Mouse (Mus musculus) large intestine, adult 2 months (tissue): ENCODE measurements around the gene Mypn. TPM values are rescaled to one million over a fixed set of nuclear protein-coding genes. Genes with fewer than 3 reads are reported as not detected.

Source experiments
- DNase-seq: peaks from one replicate; pipeline ENCODE4 v3.0.0-alpha.2; 2012; ENCODE audit warnings: low read depth, low spot score
- WGBS: fragments of 180-500 bp; shearing (Covaris S2); methylation state at CpG from one replicate; pipeline ENCODE4 v1.1.7; 2018; 5-methylcytosine and 5-hydroxymethylcytosine counted together
- polyA plus RNA-seq: library from polyadenylated mRNA; depleted of rRNA; stranded (reverse); fragments of >200 nt; gene quantifications from 2 replicates; pipeline ENCODE4 v1.2.3, GENCODE M21; 2012

Mypn gene
- polyA plus RNA-seq, 1 experiment = 0.16 TPM

DNA sequence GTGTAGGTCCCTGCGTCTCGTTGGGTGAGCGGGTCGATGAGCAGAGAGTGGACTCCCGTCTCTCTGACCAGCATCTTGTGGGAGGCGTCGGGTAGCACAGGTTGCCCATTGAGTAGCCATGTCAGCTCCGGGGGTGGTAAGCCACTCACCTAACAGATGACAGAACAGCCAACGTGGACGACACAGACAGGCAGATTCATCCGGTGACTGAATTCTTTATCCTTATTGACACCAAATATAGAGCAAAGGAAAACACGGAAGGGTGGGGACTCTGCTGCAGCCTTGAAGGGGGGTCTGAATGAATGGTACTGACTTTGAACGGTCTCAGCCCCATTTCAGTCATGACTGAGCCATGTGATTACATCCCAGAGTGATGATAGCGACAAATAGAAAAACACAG, 81.8 kb downstream of the Mypn start:
- no peak for DNase-seq
- WGBS = 86% methylated on average over 14 of the region's 14 CpGs

DNA sequence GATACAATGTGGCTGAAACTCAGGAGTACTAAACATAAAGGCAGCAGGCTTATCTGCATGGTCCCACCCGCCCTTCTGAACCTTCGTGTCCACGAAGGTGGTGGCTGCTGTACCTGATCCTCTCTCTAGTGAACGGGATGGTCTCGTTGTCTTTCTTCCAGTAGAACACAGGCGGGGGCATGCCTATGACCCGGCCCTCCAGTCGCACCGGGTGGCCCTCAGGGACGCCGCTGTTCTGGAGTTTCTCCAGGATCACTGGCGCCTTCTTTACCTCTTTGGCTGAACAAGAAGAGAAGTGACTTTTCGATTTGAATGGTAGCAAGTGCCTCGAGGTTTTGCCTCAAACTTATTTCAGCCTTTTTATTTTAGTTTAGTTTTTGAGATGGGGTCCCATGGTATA, 83.8 kb downstream of the Mypn start:
- WGBS = 69% methylated on average over 14 of the region's 14 CpGs
- DNase-seq = no peak

DNA sequence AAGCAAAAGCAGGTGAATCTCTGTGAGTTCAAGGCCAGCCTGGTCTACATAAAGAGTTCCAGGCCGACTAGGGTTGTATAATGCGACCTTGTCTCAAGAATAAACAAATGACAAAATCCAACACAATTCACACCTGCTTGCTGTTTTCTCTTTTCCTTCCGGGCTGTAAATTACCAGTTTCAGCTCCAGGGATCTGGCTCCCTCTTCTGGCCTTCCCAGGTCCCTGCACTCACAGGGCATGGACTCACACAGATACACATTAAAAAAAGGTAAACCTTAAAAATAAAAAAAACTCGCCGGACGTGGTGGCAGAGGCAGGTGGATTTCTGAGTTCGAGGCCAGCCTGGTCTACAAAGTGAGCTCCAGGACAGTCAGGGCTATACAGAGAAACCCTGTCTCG, 86.2 kb downstream of the Mypn start:
- DNase-seq = no peak
- WGBS = 93% methylated on average over 8 of the region's 8 CpGs

DNA sequence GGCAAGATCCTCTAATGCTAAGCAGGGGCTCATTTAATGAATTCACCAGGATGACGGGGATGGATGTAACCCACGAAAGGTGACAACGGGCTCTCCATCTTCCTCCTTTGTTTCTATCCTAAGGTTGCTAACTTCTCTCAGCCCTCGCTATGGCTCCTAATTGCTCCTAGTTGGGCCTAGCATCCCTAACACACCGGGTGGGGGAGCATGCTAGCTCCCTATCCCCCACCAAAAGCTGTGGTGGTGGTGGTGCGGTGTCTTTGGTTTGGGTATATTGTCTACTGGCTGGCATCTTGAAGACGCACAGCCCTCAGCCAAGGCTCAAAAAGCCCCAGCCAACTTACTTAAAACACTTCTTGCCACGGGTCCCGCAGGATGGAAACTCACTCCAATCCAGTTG, 87.4 kb downstream of the Mypn start:
- no peak for DNase-seq
- 93% methylated on average over 9 of the region's 9 CpGs for WGBS

DNA sequence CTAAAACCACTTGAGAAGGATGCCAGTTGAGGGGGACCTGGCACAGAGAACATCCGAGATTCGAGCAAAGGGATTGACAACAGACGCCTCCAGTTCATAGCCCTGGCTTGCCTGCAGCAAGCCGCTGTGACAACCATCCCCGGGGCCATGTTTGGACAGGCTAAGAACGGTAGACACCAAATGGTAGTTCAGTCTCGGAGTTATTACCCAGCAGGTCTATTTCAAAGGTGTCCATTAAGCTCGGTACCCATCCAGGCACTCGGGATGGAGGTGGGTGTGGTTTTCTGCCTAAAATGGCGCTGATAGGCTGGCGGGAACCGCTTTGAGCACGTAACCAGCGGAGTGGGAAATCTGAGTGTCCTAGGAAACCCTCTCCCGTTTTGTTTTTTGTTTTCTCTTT, 87.9 kb downstream of the Mypn start:
- no peak for DNase-seq
- 84% methylated on average over 15 of the region's 15 CpGs for WGBS

DNA sequence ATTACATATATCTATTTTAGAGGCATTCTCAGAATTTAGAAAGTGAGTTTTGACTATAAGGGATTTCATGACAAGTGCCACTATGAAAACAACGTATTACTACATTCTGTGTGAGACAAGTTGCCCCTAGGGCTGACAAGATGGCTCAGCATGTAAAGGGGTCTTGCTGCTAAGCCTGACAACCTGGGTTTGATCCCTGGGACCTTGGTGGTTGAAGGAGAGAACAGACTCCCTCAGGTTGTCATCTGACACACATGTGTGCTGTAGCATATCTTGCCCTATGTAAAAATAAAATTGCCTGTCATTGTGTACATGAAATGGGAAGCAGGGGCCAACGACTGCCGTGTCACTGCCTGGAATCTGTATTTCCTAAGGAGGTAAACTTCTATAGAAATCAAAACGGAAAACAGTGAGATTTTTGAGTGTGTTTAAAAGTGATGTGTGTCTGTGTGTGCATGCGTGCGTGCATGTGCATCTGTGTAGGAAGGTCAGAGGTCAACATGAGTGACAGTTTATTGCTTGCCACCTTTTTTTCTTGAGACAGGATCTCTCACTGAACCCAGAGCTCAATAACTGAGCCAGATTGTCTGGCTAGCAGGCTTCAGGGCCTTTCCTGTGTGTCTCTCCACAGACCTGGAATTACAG, 89.9 kb downstream of the Mypn start:
- WGBS = 81% methylated on average over 6 of the region's 6 CpGs
- no peak for DNase-seq

DNA sequence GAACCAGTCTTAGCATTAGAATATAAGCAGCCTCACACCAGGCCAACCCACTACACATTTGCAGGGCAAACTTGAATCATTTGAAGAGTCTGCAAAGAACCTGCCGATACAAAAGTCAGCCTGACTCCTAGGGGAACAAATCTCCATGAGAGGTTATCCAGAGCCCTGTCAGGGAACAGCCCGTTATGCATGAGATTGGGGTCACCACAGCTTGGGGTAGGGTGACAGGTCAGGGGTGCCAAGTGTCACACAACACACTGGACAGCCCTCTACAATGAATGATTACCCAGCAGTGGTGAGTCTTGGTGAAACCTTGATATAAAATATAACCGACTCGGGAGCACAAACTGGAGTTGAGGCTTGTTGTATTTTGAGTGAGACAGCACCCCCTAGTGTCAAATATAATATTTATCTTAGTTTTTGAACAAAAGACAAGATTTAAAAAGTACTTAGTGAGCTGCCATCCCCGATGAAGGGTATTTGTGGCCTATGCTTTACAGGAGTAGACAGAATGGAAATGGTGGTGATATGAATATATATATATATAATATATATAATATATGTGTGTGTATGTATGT, 90.6 kb downstream of the Mypn start:
- 40% methylated on average over 5 of the region's 5 CpGs for WGBS
- DNase-seq = no peak

DNA sequence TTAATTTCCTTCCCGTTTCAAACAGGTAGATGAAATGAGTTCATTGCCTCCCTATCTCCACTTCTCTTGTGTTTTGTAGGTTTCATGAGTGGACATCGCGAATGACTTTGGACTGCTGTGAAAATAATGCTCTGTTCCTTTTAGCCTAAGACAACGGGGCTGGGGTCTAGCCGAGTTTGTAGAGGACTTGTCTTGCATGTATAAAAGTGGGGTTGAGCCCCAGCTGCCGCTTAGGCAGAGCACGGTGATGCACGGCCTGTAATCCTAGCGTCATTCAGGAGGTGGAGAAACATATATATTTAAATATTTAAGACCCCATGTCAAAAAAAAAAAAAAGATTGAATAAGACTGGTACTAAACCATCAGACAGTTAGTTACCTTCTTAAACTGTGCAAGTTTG, 103.1 kb downstream of the Mypn start:
- WGBS = 29% methylated on average over 9 of the region's 9 CpGs
- no peak for DNase-seq

DNA sequence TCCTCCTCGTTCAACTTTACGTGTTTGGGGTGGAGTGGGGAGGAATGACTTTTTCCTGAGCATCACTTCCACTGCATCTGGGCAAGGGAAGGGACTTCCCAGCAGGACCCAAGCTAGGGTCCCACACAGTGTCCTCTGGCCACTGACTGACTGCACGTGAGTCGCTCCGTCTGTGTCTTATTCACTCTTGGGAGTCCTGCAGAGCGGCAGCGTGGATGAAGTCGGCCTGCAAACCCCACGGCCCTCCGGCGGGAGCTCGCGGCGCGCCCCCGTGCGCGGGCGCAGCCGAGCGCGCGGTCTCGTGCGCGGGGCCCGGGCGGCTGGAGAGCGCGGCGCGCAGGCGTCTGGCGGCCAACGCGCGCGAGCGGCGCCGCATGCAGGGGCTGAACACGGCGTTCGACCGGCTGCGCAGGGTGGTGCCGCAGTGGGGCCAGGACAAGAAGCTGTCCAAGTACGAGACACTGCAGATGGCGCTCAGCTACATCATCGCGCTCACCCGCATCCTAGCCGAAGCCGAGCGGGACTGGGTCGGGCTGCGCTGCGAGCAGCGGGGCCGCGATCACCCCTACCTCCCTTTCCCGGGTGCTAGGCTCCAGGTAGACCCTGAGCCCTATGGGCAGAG, 103.7 kb downstream of the Mypn start:
- no peak for DNase-seq
- 1% methylated on average over 62 of the region's 62 CpGs for WGBS

DNA sequence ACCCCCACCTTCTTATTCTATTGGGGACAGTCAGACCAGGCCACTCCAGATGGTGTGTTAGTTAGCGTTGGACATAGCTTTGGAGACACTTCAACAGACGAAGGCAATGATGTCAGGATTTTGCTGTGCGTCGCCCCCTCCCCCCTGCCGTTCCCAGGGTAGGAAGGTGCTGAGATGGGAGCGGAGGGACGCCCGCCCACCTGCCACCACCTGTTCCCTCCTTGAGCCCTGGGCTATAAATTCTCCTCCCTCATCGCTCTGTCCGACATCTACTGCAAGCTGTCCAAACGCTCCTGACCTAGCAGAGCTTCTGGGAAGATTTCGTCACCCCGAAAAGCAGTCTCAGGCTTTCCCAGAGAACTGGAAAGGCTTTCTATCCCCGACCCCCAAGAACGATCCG, 104.2 kb downstream of the Mypn start, which contains the start of gene Atoh7:
Gene Atoh7 (plus strand): TSS at position 131 of the 400 bp plus-strand sequence.
- DNase-seq = no peak
- WGBS = 13% methylated on average over 16 of the region's 16 CpGs

DNA sequence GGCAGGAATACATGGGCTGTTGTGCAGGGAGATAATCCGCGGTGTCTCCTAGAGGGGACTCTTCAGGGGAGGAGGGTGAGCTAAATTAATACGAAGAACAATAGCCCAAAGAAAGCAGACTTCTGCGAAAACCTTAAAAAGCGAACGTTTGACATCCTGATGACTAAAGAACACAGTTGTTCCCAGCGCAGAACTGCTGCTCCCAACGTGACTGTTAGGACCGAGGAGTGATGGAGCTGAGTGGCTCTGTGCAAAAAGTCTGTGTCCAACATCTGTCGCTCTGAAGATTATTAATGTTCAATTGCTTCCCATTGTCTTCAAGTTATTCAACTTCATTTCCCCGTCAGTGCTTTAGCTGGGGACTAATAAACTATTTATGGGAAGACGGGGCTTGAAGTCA, 105.6 kb downstream of the Mypn start:
- 70% methylated on average over 12 of the region's 12 CpGs for WGBS
- DNase-seq = no peak

DNA sequence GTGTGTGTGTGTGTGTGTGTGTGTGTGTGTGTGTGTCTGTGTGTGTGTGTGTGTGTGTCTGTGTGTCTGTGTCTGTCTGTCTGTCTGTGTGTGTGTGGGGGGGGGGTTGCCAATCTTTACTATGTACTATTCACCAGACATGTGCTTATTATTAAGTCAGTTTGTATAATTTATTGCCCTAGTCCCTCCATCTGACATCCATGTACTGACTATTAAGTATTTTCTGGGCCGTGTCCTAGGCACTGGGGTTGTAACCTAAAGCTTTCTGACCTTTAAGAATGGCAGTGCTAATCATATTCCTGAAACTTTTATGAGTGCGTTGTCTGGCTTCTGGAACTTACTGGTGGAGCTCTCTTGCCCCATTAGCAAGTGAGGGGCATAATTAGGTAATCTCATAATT, 107.0 kb downstream of the Mypn start:
- WGBS = 58% methylated on average over 2 of the region's 2 CpGs
- DNase-seq = no peak

DNA sequence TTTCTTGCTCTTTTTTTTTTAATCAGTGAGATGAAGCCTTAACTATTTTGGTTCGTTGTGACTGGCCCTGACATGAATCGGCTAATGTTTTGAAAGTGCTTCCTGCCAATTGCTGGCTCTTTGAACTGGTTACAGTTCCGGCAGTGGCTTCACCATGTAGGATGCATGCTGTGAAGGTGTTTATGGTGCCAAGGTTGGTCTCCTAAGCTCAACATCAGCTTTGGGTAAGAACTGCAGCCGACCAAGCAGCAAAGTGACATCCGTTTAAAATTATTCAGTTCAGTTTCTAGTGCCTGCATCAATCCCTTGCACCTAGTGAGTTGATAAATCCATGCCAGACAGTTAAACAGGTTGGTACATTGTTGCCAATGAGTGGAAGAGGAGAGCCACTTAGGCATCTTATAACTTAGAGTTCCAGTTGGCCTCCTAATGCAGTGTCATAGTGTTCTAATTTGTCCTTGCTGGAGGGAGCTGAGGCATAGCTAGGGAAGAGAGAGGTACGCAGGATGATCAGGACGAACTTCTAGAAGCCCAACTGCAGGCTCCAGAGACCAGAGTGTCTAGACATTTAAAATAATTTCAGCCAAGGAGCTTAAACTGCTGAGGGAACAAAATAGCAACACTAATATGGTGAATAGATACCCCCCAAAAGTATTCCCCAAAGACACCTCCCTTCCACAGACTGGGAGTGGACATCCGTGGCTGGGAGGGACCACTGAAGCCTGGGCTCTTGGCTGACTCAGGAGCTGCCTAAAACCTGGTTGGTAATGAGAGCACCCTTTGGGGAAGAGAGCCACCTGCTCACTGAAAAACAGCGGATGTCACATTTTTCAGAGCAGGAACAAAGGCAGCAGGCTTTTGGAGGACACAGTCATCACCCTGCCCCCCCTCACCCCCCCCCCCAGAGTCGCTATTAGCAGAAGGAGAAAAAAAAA, 110.9 kb downstream of the Mypn start:
- 73% methylated on average over 10 of the region's 10 CpGs for WGBS
- DNase-seq = no peak

DNA sequence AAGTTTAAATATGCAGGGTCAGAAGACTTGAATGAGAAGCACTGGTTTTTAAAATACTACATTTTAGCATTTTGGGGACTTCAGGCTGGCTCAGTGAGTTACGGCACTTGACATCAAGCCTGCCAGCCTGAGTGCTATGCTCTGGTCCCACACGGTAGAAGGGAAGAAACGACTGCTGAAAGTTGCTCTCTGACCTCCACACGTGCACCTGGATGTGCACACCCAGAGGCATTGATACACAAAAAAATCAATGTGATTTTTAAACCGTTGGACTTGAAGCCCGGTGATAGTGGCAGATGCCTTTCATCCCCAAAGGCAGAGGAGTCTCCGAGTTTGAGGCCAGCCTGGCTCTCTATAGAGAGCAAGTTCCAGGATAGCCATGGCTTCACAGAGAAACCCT, 111.8 kb downstream of the Mypn start:
- no peak for DNase-seq
- 59% methylated on average over 7 of the region's 7 CpGs for WGBS

DNA sequence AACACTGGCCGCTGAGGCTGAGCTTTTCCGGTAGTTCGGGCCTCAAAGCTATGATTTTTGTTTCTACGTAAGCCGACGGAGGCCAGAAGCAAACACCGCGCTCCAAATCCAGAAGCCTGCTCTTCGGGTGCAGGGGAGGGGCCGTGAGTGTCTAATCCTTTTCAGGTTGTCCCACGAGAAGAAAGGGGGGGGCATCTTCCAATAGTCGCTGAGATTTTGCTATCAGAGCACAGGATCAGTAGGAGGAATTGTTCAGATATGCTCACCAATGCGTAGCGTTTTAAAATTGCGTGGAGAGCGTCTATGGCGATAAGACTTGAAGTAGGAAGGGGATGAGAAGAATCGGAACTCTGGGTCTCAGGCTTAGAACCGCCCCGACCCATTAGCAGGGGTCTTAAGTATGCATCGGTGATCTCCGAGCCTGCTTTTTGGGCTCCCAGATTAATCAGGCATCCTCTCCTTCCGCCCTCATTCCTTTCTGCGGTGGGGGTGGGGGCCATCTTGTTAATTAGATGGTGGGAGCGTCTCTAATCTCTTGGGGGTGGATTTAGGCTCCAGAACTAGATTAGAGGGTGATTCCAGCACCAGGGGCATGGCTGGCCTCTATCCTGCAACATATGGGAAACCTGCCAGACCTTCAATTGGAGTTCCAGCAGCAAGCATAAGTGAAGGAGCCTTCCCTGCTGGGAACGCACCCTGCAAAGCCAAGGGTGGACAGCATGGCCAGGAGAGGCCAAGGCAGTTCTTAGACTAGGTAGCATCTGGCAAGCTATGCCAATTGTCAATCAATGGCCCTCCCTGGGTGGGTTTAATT, 113.8 kb downstream of the Mypn start:
- WGBS = 12% methylated on average over 26 of the region's 26 CpGs
- DNase-seq = no peak

DNA sequence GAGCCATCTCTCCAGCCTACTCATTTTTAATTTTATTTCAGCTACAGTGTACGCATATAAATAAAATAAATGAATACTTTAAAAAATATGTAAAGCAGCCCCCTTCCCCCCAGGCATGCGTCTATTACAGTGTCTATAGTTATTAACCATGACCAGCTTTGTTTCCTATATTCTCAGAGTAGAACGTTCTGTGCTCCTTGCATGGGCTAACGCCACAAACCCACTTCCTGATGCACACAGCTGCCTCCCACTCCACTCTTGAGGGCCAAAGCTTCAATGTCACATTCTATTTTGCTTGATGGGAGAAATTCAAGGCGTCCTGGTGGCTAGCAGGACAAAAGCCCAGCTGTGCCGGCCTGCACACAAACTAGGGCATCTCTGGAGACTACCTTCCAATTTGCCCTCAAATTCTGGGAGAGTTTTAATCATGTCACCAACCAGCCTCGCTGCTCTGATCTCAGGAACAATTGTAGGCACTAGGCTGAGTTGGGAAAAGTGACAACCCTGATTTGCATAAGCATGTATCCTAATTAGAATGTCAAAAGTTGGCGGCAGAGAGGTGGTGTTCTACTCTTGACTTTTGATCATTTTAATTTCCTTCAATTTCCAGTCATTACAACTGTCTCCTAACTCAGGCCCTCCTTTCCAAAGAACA, 114.5 kb downstream of the Mypn start:
- no peak for DNase-seq
- 63% methylated on average over 8 of the region's 8 CpGs for WGBS

DNA sequence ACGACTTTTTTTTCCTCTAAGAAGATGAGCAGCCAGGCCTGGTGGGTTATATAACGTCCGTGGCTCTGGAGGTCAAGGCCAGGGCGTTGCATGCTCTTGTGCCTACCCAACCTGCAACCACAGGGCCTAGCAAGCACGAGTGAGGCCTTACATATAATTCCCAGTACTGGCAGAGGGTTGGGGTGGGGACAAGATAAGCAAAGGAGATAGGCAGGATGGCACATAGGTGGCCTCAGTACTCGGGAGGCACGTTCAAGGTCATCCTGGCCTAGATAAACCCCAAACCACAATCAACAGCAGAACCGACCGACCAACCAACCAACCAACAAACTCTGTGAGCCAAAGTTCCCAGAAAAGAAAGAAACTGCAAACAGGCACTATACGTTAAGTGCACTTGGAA, 117.4 kb downstream of the Mypn start:
- WGBS = 59% methylated on average over 10 of the region's 10 CpGs
- DNase-seq = no peak

DNA sequence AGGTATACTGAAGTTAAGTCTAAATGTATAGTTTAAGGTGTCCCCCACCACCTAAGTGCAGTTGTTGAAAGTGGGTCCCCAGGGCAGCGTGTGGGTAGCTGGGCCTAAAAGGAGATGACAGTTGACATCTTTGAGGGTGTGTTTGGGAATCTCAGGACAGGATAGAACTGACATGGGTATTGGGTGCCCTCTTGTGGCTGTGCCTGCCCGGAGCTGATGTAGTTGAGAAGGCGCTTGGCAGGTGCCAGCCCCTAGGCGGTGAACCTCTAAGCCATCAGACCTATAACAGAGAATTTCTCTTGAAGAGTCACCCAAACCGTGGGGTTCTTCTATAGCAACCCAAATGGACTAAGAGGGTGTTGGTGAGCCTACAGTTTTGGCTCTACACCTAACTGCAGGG, 137.8 kb downstream of the Mypn start:
- DNase-seq = no peak
- 5% methylated on average over 5 of the region's 5 CpGs for WGBS
